Mouse (Mus musculus) limb, embryonic 15.5 days (tissue): ENCODE data around the gene Lrrc7. TPM values are rescaled to one million over a fixed set of nuclear protein-coding genes. Genes with fewer than 3 reads are reported as not detected.

Experiments
- ATAC-seq: fragments of 200-750 bp; cut with Nextera tagmentation; 2 replicates; pipeline ENCODE4 v1.8.0; 2017; ENCODE audit warnings: low read depth, moderate TSS enrichment; ENCODE audit not compliant: insufficient number of reproducible peaks, low FRiP score, low TSS enrichment
- H3K27ac ChIP-seq: fragments of 300-500 bp; sonication (generic); 2 replicates; pipeline ENCODE4 v1.5.1; 2015; ENCODE audit warnings: moderate library complexity, mild to moderate bottlenecking, inconsistent platforms
- H3K27me3 ChIP-seq: fragments of 300-500 bp; sonication (generic); 2 replicates; pipeline ENCODE4 v1.6.1; 2015; ENCODE audit warnings: inconsistent platforms
- H3K36me3 ChIP-seq: fragments of 300-500 bp; sonication (generic); 2 replicates; pipeline ENCODE4 v1.6.1; 2015; ENCODE audit warnings: inconsistent platforms
- H3K4me1 ChIP-seq: fragments of 300-500 bp; sonication (generic); 2 replicates; pipeline ENCODE4 v1.6.1; 2015; ENCODE audit warnings: inconsistent platforms
- H3K4me2 ChIP-seq: fragments of 300-500 bp; sonication (generic); 2 replicates; pipeline ENCODE4 v1.6.1; 2015; ENCODE audit warnings: mild to moderate bottlenecking, inconsistent platforms
- H3K4me3 ChIP-seq: fragments of 300-500 bp; sonication (generic); 2 replicates; pipeline ENCODE4 v1.5.1; 2015; ENCODE audit warnings: mild to moderate bottlenecking, inconsistent platforms
- H3K9ac ChIP-seq: fragments of 300-500 bp; sonication (generic); 2 replicates; pipeline ENCODE4 v1.6.1; 2015; ENCODE audit warnings: inconsistent platforms
- H3K9me3 ChIP-seq: fragments of 300-500 bp; sonication (generic); 2 replicates; pipeline ENCODE4 v1.6.1; 2016; ENCODE audit warnings: inconsistent platforms
- WGBS: fragments of 180-500 bp; shearing (Covaris S2); methylation state at CpG from one replicate; pipeline ENCODE4 v1.1.7; 2015; 5-methylcytosine and 5-hydroxymethylcytosine counted together
- polyA plus RNA-seq: library from polyadenylated mRNA; unstranded; fragments of >200 nt; fragmentation: Nextera tagmentation; extraction: Ambion mirVana; gene quantifications from 2 replicates; pipeline ENCODE4 v1.2.1, GENCODE M21; 2015

The Lrrc7 gene
- polyA plus RNA-seq: 0.92 and 1.2 TPM in 2 replicates

- peaks cover 22% of the 10 kb centered on the region for H3K4me1 ChIP-seq
- H3K27me3 ChIP-seq: peaks cover 39% of the 10 kb centered on the region
- ATAC-seq: peak; percentile 69
- H3K4me2 ChIP-seq: peak within 1 kb of the TSS; percentile 98
- H3K27ac ChIP-seq: no peak within 1 kb of the TSS
- peak within 1 kb of the TSS; percentile 23 for H3K9ac ChIP-seq
- no peaks in the 10 kb centered on the region for H3K36me3 ChIP-seq
- WGBS: 0% methylated on average over 28 of the region's 28 CpGs
- peak within 1 kb of the TSS; percentile 57 for H3K4me3 ChIP-seq
- no peaks in the 10 kb centered on the region for H3K9me3 ChIP-seq
These were observed at the start of gene Lrrc7 for GRCm38 (mm10) chr3:158561987-158562360. Gene Lrrc7 (minus strand): TSS chr3:158562221.

GRCm38 (mm10) chr3:158607065-158607464 lies 45.0 kb upstream of the Lrrc7 start:
- Histone ChIP-seq H3K9ac (no peak overlapping the region), H3K4me2 (no peak overlapping the region)

GRCm38 (mm10) chr3:158605274-158605673 lies 43.3 kb upstream of the Lrrc7 start:
- no peak overlapping the region for H3K4me2 ChIP-seq
- H3K9ac ChIP-seq: no peak overlapping the region
- no peaks in the 10 kb centered on the region for H3K9me3 ChIP-seq
- H3K36me3 ChIP-seq: no peaks in the 10 kb centered on the region
- H3K27me3 ChIP-seq: no peaks in the 10 kb centered on the region
- no peaks in the 10 kb centered on the region for H3K4me1 ChIP-seq
- H3K27ac ChIP-seq: no peak overlapping the region
- H3K4me3 ChIP-seq: no peak overlapping the region
- no peak for ATAC-seq

More at GRCm38 (mm10) chr3:158607065-158607464, 45.0 kb upstream of the Lrrc7 start:
- Histone ChIP-seq H3K27ac (no peak overlapping the region), H3K4me1 (no peaks in the 10 kb centered on the region), H3K27me3 (no peaks in the 10 kb centered on the region), H3K9me3 (no peaks in the 10 kb centered on the region), H3K4me3 (no peak overlapping the region), H3K36me3 (no peaks in the 10 kb centered on the region)
- 33% methylated on average over 1 of the region's 1 CpGs for WGBS
- no peak for ATAC-seq

GRCm38 (mm10) chr3:158561256-158561986 lies 600 bp downstream of the Lrrc7 start:
- peak overlapping the region; percentile 23 for H3K9ac ChIP-seq
- H3K36me3 ChIP-seq: no peaks in the 10 kb centered on the region
- H3K4me3 ChIP-seq: peak overlapping the region; percentile 57
- H3K4me2 ChIP-seq: peak overlapping the region; percentile 98
- H3K27me3 ChIP-seq: peaks cover 39% of the 10 kb centered on the region
- no peak overlapping the region for H3K27ac ChIP-seq
- no peaks in the 10 kb centered on the region for H3K9me3 ChIP-seq
- under 1% methylated on average over 52 of the region's 55 CpGs for WGBS
- peaks cover 22% of the 10 kb centered on the region for H3K4me1 ChIP-seq
- peak; percentile 70 for ATAC-seq

- WGBS: 2% methylated on average over 16 of the region's 16 CpGs
- ATAC-seq: 0 out of 2 replicates have a peak, but pooled peaks have one; percentile 20
- peaks cover 39% of the 10 kb centered on the region for H3K27me3 ChIP-seq
These were observed 1.1 kb downstream of the Lrrc7 start for GRCm38 (mm10) chr3:158560891-158561255.

GRCm38 (mm10) chr3:158559691-158560650 lies 2.0 kb downstream of the Lrrc7 start:
- H3K27ac ChIP-seq: no peak overlapping the region
- peak overlapping the region; percentile 98 for H3K4me2 ChIP-seq
- WGBS: 3% methylated on average over 18 of the region's 18 CpGs
- no peak overlapping the region for H3K9ac ChIP-seq
- peaks cover 39% of the 10 kb centered on the region for H3K27me3 ChIP-seq
- no peak for ATAC-seq
- peaks cover 22% of the 10 kb centered on the region for H3K4me1 ChIP-seq
- H3K4me3 ChIP-seq: peak overlapping the region; percentile 57
- no peaks in the 10 kb centered on the region for H3K36me3 ChIP-seq
- no peaks in the 10 kb centered on the region for H3K9me3 ChIP-seq

More at GRCm38 (mm10) chr3:158560891-158561255, 1.1 kb downstream of the Lrrc7 start:
- no peak overlapping the region for H3K27ac ChIP-seq
- H3K9ac ChIP-seq: no peak overlapping the region; the same call in 1 of the 2 replicates
- peak overlapping the region; percentile 57 for H3K4me3 ChIP-seq
- H3K36me3 ChIP-seq: no peaks in the 10 kb centered on the region
- H3K9me3 ChIP-seq: no peaks in the 10 kb centered on the region
- peak overlapping the region; percentile 98 for H3K4me2 ChIP-seq
- H3K4me1 ChIP-seq: peaks cover 22% of the 10 kb centered on the region

GRCm38 (mm10) chr3:158559131-158559658 lies 2.8 kb downstream of the Lrrc7 start:
- no peak overlapping the region for H3K27ac ChIP-seq
- H3K27me3 ChIP-seq: peaks cover 39% of the 10 kb centered on the region
- no peak overlapping the region for H3K9ac ChIP-seq
- WGBS: 15% methylated on average over 5 of the region's 5 CpGs
- no peak for ATAC-seq
- H3K4me1 ChIP-seq: peaks cover 22% of the 10 kb centered on the region
- peak overlapping the region; percentile 57 for H3K4me3 ChIP-seq
- H3K36me3 ChIP-seq: no peaks in the 10 kb centered on the region
- H3K9me3 ChIP-seq: no peaks in the 10 kb centered on the region
- peak overlapping the region; percentile 98; the same call in 1 of the 2 replicates for H3K4me2 ChIP-seq

- Histone ChIP-seq H3K27ac (no peak overlapping the region), H3K4me3 (no peak overlapping the region), H3K4me2 (no peak overlapping the region), H3K27me3 (peaks cover 39% of the 10 kb centered on the region), H3K36me3 (no peaks in the 10 kb centered on the region), H3K9ac (no peak overlapping the region), H3K4me1 (peaks cover 22% of the 10 kb centered on the region), H3K9me3 (no peaks in the 10 kb centered on the region)
- no peak for ATAC-seq
These were observed 3.4 kb downstream of the Lrrc7 start for GRCm38 (mm10) chr3:158558631-158559030.

- no peaks in the 10 kb centered on the region for H3K4me1 ChIP-seq
- H3K9ac ChIP-seq: no peak overlapping the region
- no peaks in the 10 kb centered on the region for H3K36me3 ChIP-seq
- H3K4me3 ChIP-seq: no peak overlapping the region
- no peaks in the 10 kb centered on the region for H3K9me3 ChIP-seq
- no peak overlapping the region for H3K27ac ChIP-seq
- H3K27me3 ChIP-seq: 0 out of 2 replicates have a peak, but pooled peaks cover 3% of the 10 kb centered on the region
- H3K4me2 ChIP-seq: no peak overlapping the region
- ATAC-seq: no peak
These were observed 7.7 kb downstream of the Lrrc7 start for GRCm38 (mm10) chr3:158554280-158554679.

GRCm38 (mm10) chr3:158552105-158552504 lies 9.9 kb downstream of the Lrrc7 start:
- ATAC-seq: no peak
- Histone ChIP-seq H3K4me1 (no peaks in the 10 kb centered on the region), H3K4me2 (no peak overlapping the region), H3K9ac (no peak overlapping the region), H3K27me3 (no peaks in the 10 kb centered on the region), H3K9me3 (no peaks in the 10 kb centered on the region), H3K4me3 (no peak overlapping the region), H3K36me3 (no peaks in the 10 kb centered on the region), H3K27ac (no peak overlapping the region)
- 77% methylated on average over 5 of the region's 5 CpGs for WGBS

- no peak for ATAC-seq
- no peaks in the 10 kb centered on the region for H3K4me1 ChIP-seq
- H3K9ac ChIP-seq: no peak overlapping the region
- H3K4me2 ChIP-seq: no peak overlapping the region
- 66% methylated on average over 3 of the region's 3 CpGs for WGBS
- H3K9me3 ChIP-seq: no peaks in the 10 kb centered on the region
- no peak overlapping the region for H3K4me3 ChIP-seq
- no peak overlapping the region for H3K27ac ChIP-seq
- H3K36me3 ChIP-seq: no peaks in the 10 kb centered on the region
- no peaks in the 10 kb centered on the region for H3K27me3 ChIP-seq
These were observed 18.5 kb downstream of the Lrrc7 start for GRCm38 (mm10) chr3:158543481-158543880.

GRCm38 (mm10) chr3:158532859-158533258 lies 29.2 kb downstream of the Lrrc7 start:
- no peak for ATAC-seq
- Histone ChIP-seq H3K9me3 (no peaks in the 10 kb centered on the region), H3K4me1 (no peaks in the 10 kb centered on the region), H3K9ac (no peak overlapping the region), H3K27ac (no peak overlapping the region), H3K4me2 (no peak overlapping the region), H3K36me3 (no peaks in the 10 kb centered on the region), H3K4me3 (no peak overlapping the region), H3K27me3 (no peaks in the 10 kb centered on the region)
- 52% methylated on average over 2 of the region's 2 CpGs for WGBS
